Mouse (Mus musculus) heart, embryonic 12.5 days (tissue): Measurements from ENCODE around the gene Hs6st1. TPM values are rescaled to one million over a fixed set of nuclear protein-coding genes. Genes with fewer than 3 reads are reported as not detected.

Source experiments
- ATAC-seq: fragments of 200-750 bp; cut with Nextera tagmentation; 2 replicates; pipeline ENCODE4 v1.8.0; 2017; ENCODE audit warnings: moderate TSS enrichment, moderate library complexity; ENCODE audit not compliant: insufficient number of reproducible peaks, low FRiP score
- H3K27ac ChIP-seq: fragments of 300-500 bp; sonication (generic); 2 replicates; pipeline ENCODE4 v1.5.1; 2016; ENCODE audit warnings: mild to moderate bottlenecking, moderate library complexity; ENCODE audit not compliant: poor library complexity, severe bottlenecking
- H3K27me3 ChIP-seq: fragments of 300-500 bp; sonication (generic); replicated peaks from 2 replicates; pipeline ENCODE4 v1.6.1; 2016; ENCODE audit warnings: mild to moderate bottlenecking, moderate library complexity
- H3K36me3 ChIP-seq: fragments of 300-500 bp; sonication (generic); 2 replicates; pipeline ENCODE4 v1.6.1; 2016; ENCODE audit warnings: mild to moderate bottlenecking, moderate library complexity
- H3K4me1 ChIP-seq: fragments of 300-500 bp; sonication (generic); replicated peaks from 2 replicates; pipeline ENCODE4 v1.6.1; 2016; ENCODE audit warnings: mild to moderate bottlenecking
- H3K4me2 ChIP-seq: fragments of 300-500 bp; sonication (generic); 2 replicates; pipeline ENCODE4 v1.6.1; 2016; ENCODE audit warnings: mild to moderate bottlenecking, moderate library complexity
- H3K4me3 ChIP-seq: fragments of 300-500 bp; sonication (generic); 2 replicates; pipeline ENCODE4 v1.5.1; 2016; ENCODE audit warnings: mild to moderate bottlenecking
- H3K9ac ChIP-seq: fragments of 300-500 bp; sonication (generic); 2 replicates; pipeline ENCODE4 v1.6.1; 2016; ENCODE audit warnings: mild to moderate bottlenecking, moderate library complexity
- H3K9me3 ChIP-seq: fragments of 300-500 bp; sonication (generic); replicated peaks from 2 replicates; pipeline ENCODE4 v1.6.1; 2016; ENCODE audit warnings: mild to moderate bottlenecking, moderate library complexity
- WGBS: fragments of 180-500 bp; shearing (Covaris S2); methylation state at CpG from one replicate; pipeline ENCODE4 v1.1.7; 2016; 5-methylcytosine and 5-hydroxymethylcytosine counted together
- polyA plus RNA-seq: library from polyadenylated mRNA; unstranded; fragments of >200 nt; fragmentation: Nextera tagmentation; extraction: Ambion mirVana; gene quantifications from 2 replicates; pipeline ENCODE4 v1.2.1, GENCODE M21; 2016

The Hs6st1 gene
- polyA plus RNA-seq, 1 experiment from 2014 or later, result 15.3 TPM

DNA sequence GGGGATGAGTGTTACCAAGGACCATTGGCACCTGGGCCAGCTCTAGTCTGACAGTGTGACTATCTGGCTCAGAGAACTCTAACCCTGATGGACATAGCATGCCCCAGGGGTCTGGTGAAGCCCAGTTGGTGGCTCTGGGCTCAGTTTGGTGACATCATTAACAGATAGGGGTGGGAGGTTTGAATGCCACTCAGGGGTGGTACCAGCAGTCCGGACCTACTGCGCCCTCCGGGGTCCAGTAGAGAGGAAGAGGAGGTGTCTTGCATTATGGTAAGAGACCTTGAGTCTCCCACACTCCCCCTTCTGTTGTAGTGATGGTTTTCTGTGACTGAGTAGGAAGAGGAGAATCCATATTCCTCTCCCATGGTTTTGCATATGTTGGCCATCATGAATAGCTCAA, 3.4 kb downstream of the Hs6st1 start:
- H3K4me3 ChIP-seq, result peak overlapping the region; percentile 71; the same call in 1 of the 2 replicates
- no peaks in the 10 kb centered on the region for H3K27me3 ChIP-seq
- H3K4me2 ChIP-seq, result peak overlapping the region; percentile 99
- H3K9me3 ChIP-seq, result no peaks in the 10 kb centered on the region
- H3K27ac ChIP-seq, result no peak overlapping the region
- 88% methylated on average over 3 of the region's 3 CpGs for WGBS
- no peak for ATAC-seq
- H3K4me1 ChIP-seq, result peaks cover 78% of the 10 kb centered on the region
- peaks cover 26% of the 10 kb centered on the region for H3K36me3 ChIP-seq
- H3K9ac ChIP-seq, result peak overlapping the region; percentile 21; the same call in 1 of the 2 replicates

DNA sequence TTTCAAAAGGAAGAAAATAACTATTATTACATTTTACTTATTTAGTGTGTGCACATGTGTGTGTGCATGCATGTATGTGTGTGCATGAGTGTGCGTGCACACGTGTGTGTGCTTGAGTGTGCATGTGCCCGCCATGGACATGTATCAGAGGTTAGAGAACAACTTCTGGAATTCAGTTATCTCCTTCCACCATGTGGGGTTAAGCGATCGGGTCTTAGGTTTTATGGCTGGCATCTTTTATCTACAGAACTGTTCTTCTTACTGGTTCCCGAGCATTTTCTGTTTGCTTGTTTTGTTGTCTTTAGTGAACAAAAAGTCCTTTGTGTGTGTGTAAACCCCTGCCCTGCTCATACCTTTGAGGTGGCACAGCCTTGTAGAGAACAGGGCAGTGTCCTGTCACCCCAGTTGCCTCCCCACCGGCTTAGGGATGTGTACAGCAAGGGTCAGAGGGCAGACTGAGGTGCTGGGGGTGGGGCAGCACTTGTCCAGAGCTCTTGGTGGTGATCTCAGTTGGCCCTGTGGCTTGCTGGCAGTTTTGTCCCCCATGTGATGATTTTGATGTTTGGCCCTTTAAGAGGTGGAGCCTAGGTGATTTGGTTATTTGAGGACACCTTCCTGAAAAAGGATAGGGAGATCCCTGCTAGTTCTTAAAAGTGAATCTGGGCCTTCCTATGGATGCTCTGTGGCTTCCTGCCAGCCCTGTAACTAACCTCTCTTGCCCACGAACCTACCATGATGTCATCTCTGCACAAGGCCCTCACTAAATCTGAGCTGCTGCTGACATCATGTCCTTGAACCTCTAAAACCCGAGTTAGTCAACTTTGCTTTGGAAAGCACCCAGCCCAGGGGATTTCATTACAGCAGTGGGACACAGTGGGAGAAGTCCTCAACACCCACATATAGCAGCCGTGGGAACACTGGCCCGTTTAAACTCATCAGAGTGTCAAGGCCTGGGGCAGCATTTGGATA, 4.7 kb downstream of the Hs6st1 start:
- H3K27ac ChIP-seq, result 0 out of 2 replicates have a peak overlapping the region, but pooled peaks have one; percentile 17
- no peak overlapping the region for H3K4me3 ChIP-seq
- H3K9ac ChIP-seq, result no peak overlapping the region
- peak overlapping the region; percentile 34; the same call in 1 of the 2 replicates for H3K4me2 ChIP-seq
- ATAC-seq, result no peak
- peaks cover 31% of the 10 kb centered on the region for H3K36me3 ChIP-seq
- H3K27me3 ChIP-seq, result no peaks in the 10 kb centered on the region
- H3K9me3 ChIP-seq, result no peaks in the 10 kb centered on the region
- H3K4me1 ChIP-seq, result peaks cover 86% of the 10 kb centered on the region
- WGBS, result 53% methylated on average over 11 of the region's 11 CpGs

DNA sequence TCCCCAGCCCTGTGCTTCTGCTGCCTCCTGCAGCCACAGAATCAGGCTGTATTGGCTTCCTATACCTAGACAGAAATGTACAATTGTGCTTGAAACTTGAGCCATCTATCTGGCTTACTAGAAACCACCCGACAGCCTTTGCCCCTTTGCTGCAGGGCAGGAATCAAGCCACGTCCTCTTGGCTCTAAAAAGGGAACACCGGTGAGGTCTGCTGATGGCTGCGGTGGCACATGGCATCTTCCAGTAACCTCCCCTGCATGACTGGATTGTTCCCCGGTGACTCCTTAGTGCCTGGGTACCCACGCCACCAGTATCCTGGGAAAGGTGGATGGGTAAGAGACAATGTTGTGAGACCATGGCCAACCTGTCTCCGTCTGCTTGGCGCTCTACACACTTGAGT, 5.4 kb downstream of the Hs6st1 start:
- ATAC-seq, result no peak
- Histone ChIP-seq H3K9ac (no peak overlapping the region), H3K4me1 (peaks cover 92% of the 10 kb centered on the region), H3K4me3 (no peak overlapping the region), H3K9me3 (no peaks in the 10 kb centered on the region), H3K27ac (0 out of 2 replicates have a peak overlapping the region, but pooled peaks have one; percentile 17), H3K27me3 (no peaks in the 10 kb centered on the region), H3K36me3 (peaks cover 38% of the 10 kb centered on the region), H3K4me2 (peak overlapping the region; percentile 34; the same call in 1 of the 2 replicates)
- 78% methylated on average over 8 of the region's 8 CpGs for WGBS

DNA sequence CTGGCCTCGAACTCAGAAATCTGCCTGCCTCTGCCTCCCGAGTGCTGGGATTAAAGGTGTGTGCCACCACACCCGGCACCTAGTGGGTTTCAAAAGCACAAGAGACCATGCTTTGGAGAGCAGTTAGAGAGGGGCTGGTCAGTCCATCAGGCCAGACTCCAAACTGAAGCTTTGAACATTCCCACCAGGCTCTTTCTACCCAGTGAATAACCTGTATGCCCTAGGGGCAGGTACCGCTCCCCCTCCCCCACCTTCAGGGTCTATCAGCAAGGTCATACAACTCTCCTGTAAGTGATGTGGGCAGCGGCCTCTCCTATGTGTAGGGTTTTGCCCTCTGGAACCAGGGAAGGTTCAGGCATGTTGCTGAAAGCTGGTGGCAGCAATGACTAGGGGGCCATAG, 6.0 kb downstream of the Hs6st1 start:
- H3K4me1 ChIP-seq, result peaks cover 91% of the 10 kb centered on the region
- 87% methylated on average over 5 of the region's 5 CpGs for WGBS
- no peak overlapping the region for H3K4me2 ChIP-seq
- no peak for ATAC-seq
- H3K4me3 ChIP-seq, result no peak overlapping the region
- no peak overlapping the region for H3K27ac ChIP-seq
- H3K9me3 ChIP-seq, result no peaks in the 10 kb centered on the region
- H3K36me3 ChIP-seq, result peaks cover 40% of the 10 kb centered on the region
- 0 out of 2 replicates have a peak overlapping the region, but pooled peaks have one; percentile 34 for H3K9ac ChIP-seq
- no peaks in the 10 kb centered on the region for H3K27me3 ChIP-seq

DNA sequence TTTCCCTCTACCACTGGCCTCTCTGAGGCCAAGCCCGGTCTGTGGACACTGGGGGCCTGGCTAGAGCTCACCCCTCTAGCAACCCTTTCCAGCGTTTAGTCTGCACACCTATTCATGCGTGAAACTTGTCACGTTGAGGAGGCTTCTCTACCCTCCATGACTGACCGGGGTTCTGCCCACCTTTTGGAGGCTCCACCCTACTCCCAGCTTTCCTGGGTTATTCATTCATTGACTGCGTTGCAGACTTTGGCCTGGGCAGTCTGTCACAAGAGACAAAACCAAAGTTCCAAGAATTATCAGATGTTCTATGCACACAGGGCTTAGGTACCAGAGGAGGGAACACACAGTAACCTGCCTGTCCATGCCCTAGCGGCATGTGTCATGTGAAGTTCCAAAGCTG, 6.8 kb downstream of the Hs6st1 start:
- Histone ChIP-seq H3K4me3 (no peak overlapping the region), H3K9ac (0 out of 2 replicates have a peak overlapping the region, but pooled peaks have one; percentile 34), H3K4me2 (no peak overlapping the region), H3K4me1 (peaks cover 91% of the 10 kb centered on the region), H3K9me3 (no peaks in the 10 kb centered on the region), H3K27ac (no peak overlapping the region), H3K27me3 (no peaks in the 10 kb centered on the region), H3K36me3 (peaks cover 41% of the 10 kb centered on the region)
- no peak for ATAC-seq
- 86% methylated on average over 7 of the region's 7 CpGs for WGBS

DNA sequence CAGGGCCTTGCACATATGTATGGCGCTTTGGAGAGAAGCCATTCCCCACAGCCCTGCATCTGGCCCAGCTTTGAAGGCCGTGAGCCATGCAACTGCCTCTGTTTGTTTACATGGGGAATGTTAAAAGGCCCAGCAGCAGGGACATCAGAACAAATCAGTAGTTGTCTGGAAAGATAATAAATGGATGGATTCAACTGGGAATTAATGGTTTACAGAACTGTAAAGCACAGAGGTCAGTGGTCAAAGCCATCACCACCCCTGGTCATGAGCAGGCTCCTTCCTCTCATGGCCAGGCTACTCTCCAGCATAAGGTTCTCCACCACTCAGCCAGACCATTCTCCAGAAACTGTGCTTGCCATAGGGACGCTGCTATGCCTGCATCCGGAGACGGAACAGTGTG, 7.5 kb downstream of the Hs6st1 start:
- 82% methylated on average over 5 of the region's 5 CpGs for WGBS
- H3K27me3 ChIP-seq, result no peaks in the 10 kb centered on the region
- no peak overlapping the region for H3K27ac ChIP-seq
- ATAC-seq, result no peak
- peaks cover 89% of the 10 kb centered on the region for H3K4me1 ChIP-seq
- H3K4me3 ChIP-seq, result no peak overlapping the region
- peaks cover 48% of the 10 kb centered on the region for H3K36me3 ChIP-seq
- H3K9ac ChIP-seq, result no peak overlapping the region
- H3K9me3 ChIP-seq, result no peaks in the 10 kb centered on the region
- no peak overlapping the region for H3K4me2 ChIP-seq

DNA sequence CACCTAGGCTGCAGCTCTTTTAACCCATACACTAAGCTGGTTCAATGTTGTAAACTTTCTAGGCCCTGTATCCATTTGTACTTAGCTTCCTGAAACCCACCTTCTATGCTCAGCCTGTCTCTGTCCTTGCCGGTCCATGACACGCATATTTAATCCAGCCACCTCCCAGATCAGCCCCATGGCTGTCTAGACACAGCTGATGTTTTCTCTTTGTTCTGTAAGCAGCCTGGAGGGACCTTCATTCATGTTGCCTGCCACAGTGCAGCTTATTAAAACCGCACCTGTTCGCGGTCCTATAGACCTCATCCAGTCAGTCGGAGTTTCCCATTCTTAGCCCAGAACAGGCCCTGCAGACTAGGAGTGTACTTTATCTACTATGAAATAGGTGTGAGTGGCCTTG, 8.9 kb downstream of the Hs6st1 start:
- no peak for ATAC-seq
- H3K4me3 ChIP-seq, result no peak overlapping the region
- H3K36me3 ChIP-seq, result peaks cover 48% of the 10 kb centered on the region
- peaks cover 84% of the 10 kb centered on the region for H3K4me1 ChIP-seq
- no peak overlapping the region for H3K27ac ChIP-seq
- WGBS, result 89% methylated on average over 6 of the region's 6 CpGs
- no peaks in the 10 kb centered on the region for H3K27me3 ChIP-seq
- no peaks in the 10 kb centered on the region for H3K9me3 ChIP-seq
- no peak overlapping the region for H3K4me2 ChIP-seq
- no peak overlapping the region for H3K9ac ChIP-seq

DNA sequence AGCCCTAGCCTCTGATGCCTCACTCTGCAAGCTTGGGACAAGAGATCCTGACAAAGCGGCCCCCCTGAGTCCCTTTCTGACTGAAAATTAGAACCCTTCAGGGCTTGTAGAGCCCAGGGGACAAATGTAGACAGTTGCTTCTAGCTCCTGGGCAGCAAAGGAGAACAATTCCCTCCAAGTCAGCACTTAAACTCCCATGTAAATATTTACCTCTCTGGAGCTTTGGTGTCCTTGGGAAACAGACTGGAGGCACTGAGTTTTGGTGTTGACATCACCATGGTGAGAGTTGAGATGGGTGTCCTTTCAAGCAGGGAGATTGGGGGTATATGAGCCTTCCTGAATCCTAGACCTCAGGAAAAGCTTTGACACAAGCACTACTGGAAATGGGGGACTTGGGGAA, 10.1 kb downstream of the Hs6st1 start:
- no peak for ATAC-seq

DNA sequence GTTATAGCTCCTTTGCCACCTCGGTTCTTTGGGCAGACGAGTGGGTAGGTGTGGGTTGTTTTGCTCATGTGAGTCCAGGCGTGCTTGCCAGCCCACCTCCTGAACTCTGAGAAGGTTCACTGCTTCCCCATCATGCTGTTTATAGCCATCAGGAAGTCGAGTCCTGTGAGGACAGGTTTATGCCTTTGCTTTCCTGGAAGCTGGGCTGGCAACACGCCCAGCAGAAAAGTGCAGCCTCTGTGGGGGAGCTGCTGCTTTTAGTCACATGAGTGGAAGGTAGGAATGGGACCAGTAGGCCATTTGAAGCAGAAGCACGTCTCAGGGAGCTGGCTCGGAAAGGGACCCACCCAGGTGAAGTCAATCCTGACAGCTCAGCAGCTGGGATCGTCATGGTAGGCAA, 11.5 kb downstream of the Hs6st1 start:
- ATAC-seq, result no peak
- H3K27ac ChIP-seq, result no peak overlapping the region
- peaks cover 63% of the 10 kb centered on the region for H3K4me1 ChIP-seq

More for the DNA sequence above, 10.1 kb downstream of the Hs6st1 start:
- Histone ChIP-seq H3K27me3 (no peaks in the 10 kb centered on the region), H3K9me3 (no peaks in the 10 kb centered on the region), H3K36me3 (peaks cover 55% of the 10 kb centered on the region), H3K4me3 (no peak overlapping the region), H3K9ac (no peak overlapping the region), H3K4me2 (no peak overlapping the region), H3K4me1 (peaks cover 78% of the 10 kb centered on the region), H3K27ac (no peak overlapping the region)
- 91% methylated on average over 1 of the region's 1 CpGs for WGBS

DNA sequence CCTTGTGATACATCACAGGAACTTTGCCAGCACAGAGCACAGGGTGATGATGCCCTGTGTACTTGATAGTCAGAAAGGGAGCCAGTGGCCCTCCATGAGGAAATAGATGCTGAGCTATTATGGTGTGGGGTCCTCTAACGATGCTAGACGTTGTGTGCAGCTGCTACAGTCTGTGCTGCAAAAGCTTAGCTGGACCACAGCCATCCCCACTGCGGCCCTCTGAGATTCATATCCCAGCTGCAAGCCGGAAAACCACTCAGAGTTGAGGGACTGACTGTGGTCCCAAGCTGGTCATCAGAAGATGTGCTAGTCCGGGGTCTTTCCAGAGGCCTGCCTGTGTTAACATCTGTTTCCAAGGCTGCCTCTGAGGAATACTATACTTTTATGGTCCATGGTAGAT, 12.8 kb downstream of the Hs6st1 start:
- H3K4me3 ChIP-seq, result no peak overlapping the region
- no peak overlapping the region for H3K9ac ChIP-seq
- H3K36me3 ChIP-seq, result peaks cover 65% of the 10 kb centered on the region
- H3K4me2 ChIP-seq, result no peak overlapping the region
- ATAC-seq, result no peak
- no peak overlapping the region for H3K27ac ChIP-seq
- no peaks in the 10 kb centered on the region for H3K9me3 ChIP-seq
- H3K4me1 ChIP-seq, result peaks cover 51% of the 10 kb centered on the region
- no peaks in the 10 kb centered on the region for H3K27me3 ChIP-seq
- WGBS, result 88% methylated on average over 5 of the region's 5 CpGs

More for the DNA sequence above, 11.5 kb downstream of the Hs6st1 start:
- Histone ChIP-seq H3K4me2 (no peak overlapping the region), H3K9me3 (no peaks in the 10 kb centered on the region), H3K4me3 (no peak overlapping the region), H3K27me3 (no peaks in the 10 kb centered on the region), H3K36me3 (peaks cover 64% of the 10 kb centered on the region), H3K9ac (no peak overlapping the region)
- WGBS, result 58% methylated on average over 8 of the region's 8 CpGs

DNA sequence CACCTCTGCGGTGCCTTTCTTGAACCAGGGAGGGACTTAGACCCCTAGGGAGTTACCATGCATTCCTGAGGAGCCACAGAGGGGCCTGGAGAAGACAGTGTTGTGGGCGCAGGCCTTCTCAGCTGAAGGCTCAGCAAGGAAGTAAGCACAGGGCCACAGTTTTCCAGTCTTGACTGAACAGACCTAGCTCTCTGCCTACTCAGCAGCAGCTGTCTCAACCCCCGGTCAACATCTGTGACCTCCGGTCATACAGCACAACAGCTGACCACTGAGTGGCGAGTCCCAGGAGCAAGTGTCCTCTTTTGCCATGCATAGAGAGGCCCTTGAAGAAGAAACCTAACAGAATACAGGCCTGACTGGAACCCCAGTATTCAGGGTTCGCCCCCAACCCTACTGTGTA, 14.0 kb downstream of the Hs6st1 start:
- WGBS, result 78% methylated on average over 6 of the region's 6 CpGs
- H3K36me3 ChIP-seq, result peaks cover 72% of the 10 kb centered on the region

More for the DNA sequence above, 14.0 kb downstream of the Hs6st1 start:
- peaks cover 43% of the 10 kb centered on the region for H3K4me1 ChIP-seq
- H3K27ac ChIP-seq, result no peak overlapping the region
- H3K4me2 ChIP-seq, result no peak overlapping the region
- no peak overlapping the region for H3K9ac ChIP-seq
- H3K27me3 ChIP-seq, result no peaks in the 10 kb centered on the region
- no peaks in the 10 kb centered on the region for H3K9me3 ChIP-seq
- no peak overlapping the region for H3K4me3 ChIP-seq
- ATAC-seq, result no peak
